Mouse (Mus musculus) neural tube, embryonic 15.5 days (tissue): ENCODE data around the gene Il16. TPM values are rescaled to one million over a fixed set of nuclear protein-coding genes. Genes with fewer than 3 reads are reported as not detected.

Source experiments
- ATAC-seq: fragments of 200-750 bp; cut with Nextera tagmentation; 2 replicates; pipeline ENCODE4 v1.8.0; 2017; ENCODE audit warnings: mild to moderate bottlenecking, moderate TSS enrichment, moderate library complexity; ENCODE audit not compliant: low FRiP score
- H3K27ac ChIP-seq: fragments of 300-500 bp; sonication (generic); replicated peaks from 2 replicates; pipeline ENCODE4 v1.5.1; 2015; ENCODE audit warnings: mild to moderate bottlenecking, inconsistent platforms
- H3K27me3 ChIP-seq: fragments of 300-500 bp; sonication (generic); replicated peaks from 2 replicates; pipeline ENCODE4 v1.6.1; 2015; ENCODE audit warnings: inconsistent platforms
- H3K36me3 ChIP-seq: fragments of 300-500 bp; sonication (generic); 2 replicates; pipeline ENCODE4 v1.6.1; 2015; ENCODE audit warnings: inconsistent platforms
- H3K4me1 ChIP-seq: fragments of 300-500 bp; sonication (generic); 2 replicates; pipeline ENCODE4 v1.6.1; 2015; ENCODE audit warnings: inconsistent platforms
- H3K4me2 ChIP-seq: fragments of 300-500 bp; sonication (generic); 2 replicates; pipeline ENCODE4 v1.6.1; 2015; ENCODE audit warnings: inconsistent platforms, mild to moderate bottlenecking, moderate library complexity
- H3K4me3 ChIP-seq: fragments of 300-500 bp; sonication (generic); replicated peaks from 2 replicates; pipeline ENCODE4 v1.5.1; 2015; ENCODE audit warnings: mild to moderate bottlenecking, inconsistent platforms
- H3K9ac ChIP-seq: fragments of 300-500 bp; sonication (generic); replicated peaks from 2 replicates; pipeline ENCODE4 v1.6.1; 2015; ENCODE audit warnings: mild to moderate bottlenecking, inconsistent platforms
- H3K9me3 ChIP-seq: fragments of 300-500 bp; sonication (generic); replicated peaks from 2 replicates; pipeline ENCODE4 v1.6.1; 2016; ENCODE audit warnings: inconsistent platforms
- WGBS: fragments of 180-500 bp; shearing (Covaris S2); methylation state at CpG from one replicate; pipeline ENCODE4 v1.1.7; 2015; ENCODE audit warnings: mixed read lengths; 5-methylcytosine and 5-hydroxymethylcytosine counted together
- polyA plus RNA-seq: library from polyadenylated mRNA; unstranded; fragments of >200 nt; fragmentation: Nextera tagmentation; extraction: Ambion mirVana; gene quantifications from 2 replicates; pipeline ENCODE4 v1.2.1, GENCODE M21; 2015

Il16 gene
- polyA plus RNA-seq, 1 experiment from 2014 or later, result 1.4 TPM

GRCm38 (mm10) chr7:83668724-83669123 lies 76.8 kb downstream of the Il16 start:
- WGBS, result 11% methylated on average over 1 of the region's 1 CpGs
- Histone ChIP-seq H3K27me3 (no peaks in the 10 kb centered on the region), H3K4me1 (no peaks in the 10 kb centered on the region), H3K36me3 (no peaks in the 10 kb centered on the region), H3K4me2 (no peak overlapping the region), H3K4me3 (no peak overlapping the region), H3K9me3 (no peaks in the 10 kb centered on the region), H3K27ac (no peak overlapping the region), H3K9ac (no peak overlapping the region)
- ATAC-seq, result peak; percentile 73; the same call in 1 of the 2 replicates

- Histone ChIP-seq H3K4me1 (no peaks in the 10 kb centered on the region), H3K4me3 (no peak overlapping the region), H3K9ac (no peak overlapping the region), H3K27me3 (no peaks in the 10 kb centered on the region), H3K27ac (no peak overlapping the region), H3K4me2 (no peak overlapping the region), H3K9me3 (no peaks in the 10 kb centered on the region), H3K36me3 (no peaks in the 10 kb centered on the region)
- WGBS, result 80% methylated on average over 5 of the region's 5 CpGs
- ATAC-seq, result no peak
These were observed 77.4 kb downstream of the Il16 start for GRCm38 (mm10) chr7:83667936-83668645.

DNA sequence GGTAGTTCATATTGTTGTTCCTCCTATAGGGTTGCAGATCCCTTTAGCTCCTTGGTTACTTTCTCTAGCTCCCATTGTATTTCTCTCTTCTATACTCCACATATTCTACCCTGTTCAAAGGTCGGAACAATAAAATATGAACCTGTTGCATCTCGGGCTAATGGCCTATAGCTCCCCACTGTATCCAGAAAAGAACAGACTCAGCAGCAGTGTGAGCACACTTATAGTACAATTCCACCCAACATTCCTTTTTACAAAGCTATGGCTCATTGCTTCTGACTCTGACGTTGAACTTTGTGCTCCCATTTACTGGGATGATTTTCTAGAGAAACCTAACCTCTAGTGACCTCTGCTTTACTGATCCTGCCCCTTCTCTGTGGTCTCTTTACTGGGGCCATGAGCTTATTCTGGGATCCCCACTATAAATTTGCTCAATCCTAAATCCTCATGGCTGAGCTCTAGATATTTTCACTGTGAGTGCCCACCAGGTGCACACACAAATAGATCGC lies 79.4 kb downstream of the Il16 start:
- no peak overlapping the region for H3K27ac ChIP-seq
- 87% methylated on average over 4 of the region's 4 CpGs for WGBS
- no peak overlapping the region for H3K9ac ChIP-seq
- H3K27me3 ChIP-seq, result no peaks in the 10 kb centered on the region
- H3K36me3 ChIP-seq, result no peaks in the 10 kb centered on the region
- H3K4me2 ChIP-seq, result no peak overlapping the region
- H3K9me3 ChIP-seq, result no peaks in the 10 kb centered on the region
- no peak for ATAC-seq
- H3K4me3 ChIP-seq, result no peak overlapping the region
- H3K4me1 ChIP-seq, result no peaks in the 10 kb centered on the region

DNA sequence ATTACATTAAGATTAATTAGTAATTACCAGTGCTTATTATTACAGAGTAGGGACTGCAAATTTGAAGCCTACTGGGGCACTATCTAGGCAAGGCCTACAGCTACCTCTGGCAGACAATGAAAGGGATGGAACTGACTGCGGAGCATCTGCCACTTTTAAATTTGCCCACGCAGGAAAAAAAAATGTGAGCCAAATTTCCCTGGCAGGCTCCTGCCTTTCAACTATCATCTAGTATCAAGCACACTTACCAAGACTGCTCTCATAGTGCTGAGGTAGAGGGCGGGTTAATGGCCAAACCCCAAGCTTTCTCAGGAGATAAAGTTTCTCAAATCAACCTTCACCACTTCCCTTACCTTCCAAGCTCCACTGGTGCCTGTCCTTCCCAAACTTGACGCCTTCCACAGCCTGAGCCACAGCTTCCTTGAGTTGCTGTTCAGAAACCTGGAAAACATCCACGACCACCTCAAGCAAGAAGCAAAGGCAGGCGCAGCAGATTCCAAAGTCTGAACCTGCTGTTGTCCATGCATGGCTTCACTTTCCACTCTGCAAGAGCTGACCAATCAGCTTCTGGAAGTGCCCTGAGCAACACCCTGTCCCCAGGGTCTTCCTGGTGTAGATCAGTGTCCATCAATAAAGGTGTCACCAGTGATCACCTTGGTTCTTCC lies 82.7 kb downstream of the Il16 start:
- Histone ChIP-seq H3K4me3 (no peak overlapping the region), H3K27me3 (no peaks in the 10 kb centered on the region), H3K27ac (no peak overlapping the region), H3K4me1 (no peaks in the 10 kb centered on the region), H3K36me3 (no peaks in the 10 kb centered on the region), H3K9me3 (no peaks in the 10 kb centered on the region), H3K4me2 (no peak overlapping the region), H3K9ac (no peak overlapping the region)
- ATAC-seq, result no peak
- 90% methylated on average over 6 of the region's 6 CpGs for WGBS

DNA sequence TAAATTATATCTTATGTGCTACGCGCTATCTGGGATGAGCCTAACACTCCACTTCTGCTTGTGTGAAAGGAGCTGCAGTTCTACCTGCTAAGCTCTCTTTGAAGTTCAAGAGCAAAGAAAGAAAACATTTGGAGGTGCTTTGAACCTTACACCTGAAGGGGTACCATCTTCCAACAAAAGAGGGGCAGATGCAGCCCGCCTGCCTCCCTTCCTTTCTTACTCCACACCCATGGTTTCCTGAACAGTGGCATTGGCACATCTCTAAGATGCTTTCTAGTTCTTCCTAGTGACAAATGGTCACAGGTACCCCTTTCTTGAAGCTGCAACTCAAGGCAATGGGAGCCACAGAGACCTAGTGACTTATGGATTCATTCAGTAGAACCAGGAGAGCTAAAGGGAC lies 83.8 kb downstream of the Il16 start:
- WGBS, result 92% methylated on average over 3 of the region's 3 CpGs
- Histone ChIP-seq H3K4me2 (no peak overlapping the region), H3K9ac (no peak overlapping the region), H3K4me1 (no peaks in the 10 kb centered on the region), H3K9me3 (no peaks in the 10 kb centered on the region), H3K36me3 (no peaks in the 10 kb centered on the region), H3K27ac (no peak overlapping the region), H3K4me3 (no peak overlapping the region), H3K27me3 (no peaks in the 10 kb centered on the region)
- no peak for ATAC-seq

- H3K27me3 ChIP-seq, result no peaks in the 10 kb centered on the region
- no peak for ATAC-seq
These were observed 84.5 kb downstream of the Il16 start for GRCm38 (mm10) chr7:83661031-83661430.

DNA sequence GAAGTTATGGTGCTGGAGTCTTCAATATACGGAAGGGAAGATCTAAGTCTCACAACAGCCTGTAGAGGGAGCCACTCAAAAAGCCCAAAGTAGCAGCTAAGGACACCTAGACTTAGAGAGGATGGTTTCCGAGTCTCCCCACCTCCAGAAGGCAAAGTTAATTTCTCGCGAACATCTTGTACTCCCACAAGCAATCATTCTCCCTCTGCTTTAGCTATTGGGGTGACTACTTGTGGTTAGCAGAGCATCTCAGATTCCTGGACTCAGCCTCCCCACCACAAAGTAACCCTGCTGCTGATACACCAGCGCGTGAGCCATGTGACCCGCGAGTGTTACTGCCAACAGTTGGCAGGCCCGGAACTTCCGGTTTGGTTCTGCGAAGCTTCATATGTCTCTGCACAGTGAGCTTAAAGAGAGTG lies 85.2 kb downstream of the Il16 start:
- Histone ChIP-seq H3K4me2 (no peak overlapping the region), H3K4me1 (no peaks in the 10 kb centered on the region), H3K9ac (no peak overlapping the region), H3K36me3 (no peaks in the 10 kb centered on the region), H3K9me3 (no peaks in the 10 kb centered on the region), H3K27ac (no peak overlapping the region), H3K27me3 (no peaks in the 10 kb centered on the region), H3K4me3 (no peak overlapping the region)
- no peak for ATAC-seq
- 96% methylated on average over 11 of the region's 11 CpGs for whole genome bisulfite sequencing

More at GRCm38 (mm10) chr7:83661031-83661430, 84.5 kb downstream of the Il16 start:
- no peak overlapping the region for H3K4me2 ChIP-seq
- H3K27ac ChIP-seq, result no peak overlapping the region
- H3K36me3 ChIP-seq, result no peaks in the 10 kb centered on the region
- no peak overlapping the region for H3K9ac ChIP-seq
- H3K9me3 ChIP-seq, result no peaks in the 10 kb centered on the region
- WGBS, result 91% methylated on average over 10 of the region's 10 CpGs
- H3K4me1 ChIP-seq, result no peaks in the 10 kb centered on the region
- H3K4me3 ChIP-seq, result no peak overlapping the region

- Histone ChIP-seq H3K9me3 (no peaks in the 10 kb centered on the region), H3K4me3 (no peak overlapping the region), H3K4me1 (no peaks in the 10 kb centered on the region), H3K9ac (no peak overlapping the region), H3K36me3 (no peaks in the 10 kb centered on the region), H3K4me2 (no peak overlapping the region), H3K27me3 (no peaks in the 10 kb centered on the region), H3K27ac (no peak overlapping the region)
- 84% methylated on average over 9 of the region's 9 CpGs for WGBS
- ATAC-seq, result no peak
These were observed 86.1 kb downstream of the Il16 start for GRCm38 (mm10) chr7:83659159-83660065.

- Histone ChIP-seq H3K9ac (no peak overlapping the region), H3K36me3 (no peaks in the 10 kb centered on the region), H3K9me3 (no peaks in the 10 kb centered on the region), H3K4me2 (no peak overlapping the region), H3K27me3 (no peaks in the 10 kb centered on the region), H3K4me3 (no peak overlapping the region), H3K4me1 (no peaks in the 10 kb centered on the region), H3K27ac (no peak overlapping the region)
- no peak for ATAC-seq
- 57% methylated on average over 1 of the region's 1 CpGs for WGBS
These were observed 86.8 kb downstream of the Il16 start for GRCm38 (mm10) chr7:83658716-83659115.

GRCm38 (mm10) chr7:83654938-83655630 lies 90.4 kb downstream of the Il16 start:
- 68% methylated on average over 5 of the region's 5 CpGs for WGBS
- no peak for ATAC-seq
- no peak overlapping the region for H3K27ac ChIP-seq
- H3K4me2 ChIP-seq, result no peak overlapping the region
- no peak overlapping the region for H3K9ac ChIP-seq
- no peaks in the 10 kb centered on the region for H3K36me3 ChIP-seq
- H3K4me3 ChIP-seq, result no peak overlapping the region
- H3K9me3 ChIP-seq, result no peaks in the 10 kb centered on the region
- H3K4me1 ChIP-seq, result no peaks in the 10 kb centered on the region
- no peaks in the 10 kb centered on the region for H3K27me3 ChIP-seq

DNA sequence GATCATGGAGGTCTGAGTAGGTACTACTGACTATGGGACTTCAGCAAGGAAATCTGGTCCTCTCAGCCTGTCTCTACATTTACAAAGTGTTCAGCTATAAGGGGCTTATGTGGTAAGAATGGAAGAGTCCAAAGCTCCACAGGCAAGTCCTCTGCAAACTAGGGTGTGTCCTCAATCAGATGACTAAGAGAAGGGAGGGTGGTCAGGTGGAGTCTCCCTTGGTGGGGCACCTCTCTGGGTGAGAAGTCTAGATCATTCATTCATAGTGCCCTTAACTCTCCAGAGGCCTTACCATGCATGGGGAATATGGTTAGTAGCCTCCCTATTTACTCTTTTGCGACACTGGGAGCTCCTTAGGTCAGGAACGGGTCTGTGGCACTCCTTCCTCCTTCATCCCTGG lies 91.3 kb downstream of the Il16 start:
- Histone ChIP-seq H3K4me1 (no peaks in the 10 kb centered on the region), H3K4me2 (no peak overlapping the region), H3K9ac (no peak overlapping the region), H3K27me3 (no peaks in the 10 kb centered on the region), H3K27ac (no peak overlapping the region), H3K36me3 (no peaks in the 10 kb centered on the region), H3K9me3 (no peaks in the 10 kb centered on the region), H3K4me3 (no peak overlapping the region)
- ATAC-seq, result no peak
- WGBS, result 78% methylated on average over 2 of the region's 2 CpGs
